Mouse (Mus musculus) limb, embryonic 14.5 days (tissue): ENCODE measurements around the gene Tacc3. TPM values are rescaled to one million over a fixed set of nuclear protein-coding genes. Genes with fewer than 3 reads are reported as not detected.

ENCODE experiments used
- ATAC-seq: fragments of 200-750 bp; cut with Nextera tagmentation; 2 replicates; pipeline ENCODE4 v1.8.0; 2017; ENCODE audit warnings: low read depth, moderate number of reproducible peaks, moderate TSS enrichment; ENCODE audit not compliant: low FRiP score
- DNase-seq: peaks from one replicate; pipeline ENCODE4 v3.0.0-alpha.2; 2015; ENCODE audit warnings: low spot score
- H3K27ac ChIP-seq: fragments of 300-500 bp; sonication (generic); replicated peaks from 2 replicates; pipeline ENCODE4 v1.5.1; 2014; ENCODE audit warnings: low read depth, mild to moderate bottlenecking, low read length, moderate library complexity, mixed read lengths
- H3K27me3 ChIP-seq: fragments of 300-500 bp; sonication (generic); 2 replicates; pipeline ENCODE4 v1.6.1; 2014; ENCODE audit warnings: low read length, mixed read lengths; ENCODE audit not compliant: control insufficient read depth, insufficient read depth
- H3K36me3 ChIP-seq: fragments of 300-500 bp; sonication (generic); 2 replicates; pipeline ENCODE4 v1.6.1; 2014; ENCODE audit warnings: mild to moderate bottlenecking, low read length, moderate library complexity, mixed read lengths; ENCODE audit not compliant: control insufficient read depth, insufficient read depth
- H3K4me1 ChIP-seq: fragments of 300-500 bp; sonication (generic); 2 replicates; pipeline ENCODE4 v1.6.1; 2014; ENCODE audit warnings: antibody characterized with exemption, low read length, mixed read lengths; ENCODE audit not compliant: control insufficient read depth, insufficient read depth
- H3K4me2 ChIP-seq: fragments of 300-500 bp; sonication (generic); replicated peaks from 2 replicates; pipeline ENCODE4 v1.6.1; 2014; ENCODE audit warnings: low read depth, mild to moderate bottlenecking, low read length, moderate library complexity; ENCODE audit not compliant: severe bottlenecking
- H3K4me3 ChIP-seq: fragments of 300-500 bp; sonication (generic); replicated peaks from 2 replicates; pipeline ENCODE4 v1.5.1; 2014; ENCODE audit warnings: low read length
- H3K9ac ChIP-seq: fragments of 300-500 bp; sonication (generic); 2 replicates; pipeline ENCODE4 v1.6.1; 2014; ENCODE audit warnings: mild to moderate bottlenecking, low read depth, low read length, moderate library complexity; ENCODE audit not compliant: severe bottlenecking
- H3K9me3 ChIP-seq: fragments of 300-500 bp; sonication (generic); 2 replicates; pipeline ENCODE4 v1.6.1; 2016; ENCODE audit warnings: low read length; ENCODE audit not compliant: control insufficient read depth
- POLR2A ChIP-seq: fragments of 200-500 bp; IDR thresholded peaks from 2 replicates; pipeline ENCODE4 v1.8.0; 2012; ENCODE audit warnings: inconsistent platforms, mild to moderate bottlenecking, moderate library complexity, borderline replicate concordance; ENCODE audit not compliant: insufficient read depth, insufficient read length; ENCODE audit errors: extremely low read depth
- WGBS: fragments of 180-500 bp; shearing (Covaris S2); extraction: QIAGEN DNeasy Blood & Tissue Kit; methylation state at CpG from one replicate; pipeline ENCODE4 v1.1.7; 2014; 5-methylcytosine and 5-hydroxymethylcytosine counted together
- polyA plus RNA-seq, 2 experiments: library from polyadenylated mRNA; depleted of rRNA in 1 of 2; stranded (reverse) in 1 of 2; unstranded in 1 of 2; fragments of >200 nt; fragmentation: Nextera tagmentation in 1 of 2; extraction: Ambion mirVana in 1 of 2; gene quantifications; 2 replicates each; pipeline versions ENCODE4 v1.2.1 to v1.2.3; 2012 to 2014

Tacc3 gene
- polyA plus RNA-seq (2012; rRNA removed) = 84.3 and 103 TPM in 2 replicates
- 147 and 154 TPM in 2 replicates for polyA plus RNA-seq (2014; fragmentation: Nextera tagmentation; extraction: Ambion mirVana)

DNA sequence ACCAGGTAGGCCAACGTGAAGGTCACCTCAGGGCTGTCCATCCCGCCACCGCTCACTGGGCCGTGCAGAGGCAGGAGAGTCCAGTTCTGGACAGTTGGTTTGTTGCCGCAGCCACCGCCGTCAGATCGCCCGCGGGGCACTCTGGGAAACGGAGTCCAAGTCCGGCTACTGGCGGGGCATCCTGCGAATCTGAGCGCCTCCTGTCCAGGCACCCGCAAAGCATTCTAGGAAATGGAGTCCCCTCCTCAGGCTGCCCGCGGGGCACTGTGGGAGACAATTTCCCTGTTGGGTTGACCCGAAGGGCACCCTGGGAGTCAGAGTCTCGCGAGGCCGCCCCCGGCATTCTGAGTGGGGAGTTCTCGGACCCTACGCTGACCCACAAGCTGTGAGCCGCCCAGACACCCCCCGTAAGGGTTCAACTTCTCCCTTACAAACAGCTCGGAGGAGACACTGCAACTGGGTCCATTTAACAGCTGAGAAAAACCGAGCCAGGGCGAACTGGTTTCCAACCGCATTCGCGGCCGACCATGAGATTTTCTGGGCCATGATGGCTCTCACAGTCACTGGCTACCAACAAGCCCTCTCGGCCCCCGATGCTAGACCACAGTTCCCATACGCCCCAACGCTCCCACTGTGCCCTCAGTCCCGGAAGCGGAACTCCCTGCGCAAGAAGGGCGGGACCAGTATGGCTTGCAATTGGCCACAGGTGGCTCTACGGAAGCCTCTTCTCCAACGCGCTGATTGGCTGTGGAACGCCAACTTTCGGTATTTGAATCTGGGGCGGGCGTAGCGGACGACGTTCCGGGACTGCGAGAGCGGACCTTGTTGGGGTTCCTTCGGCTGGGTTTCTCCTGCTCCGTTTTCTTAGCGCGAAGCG, at the start of gene Tacc3, which contains the start of gene Tmem129:
Gene Tacc3 (plus strand): TSS at position 342 of the 877 bp plus-strand sequence.
Gene Tmem129 (minus strand): TSS at position 630 of the 877 bp plus-strand sequence.
- H3K27me3 ChIP-seq = no peaks in the 10 kb centered on the region
- no peaks in the 10 kb centered on the region for H3K9me3 ChIP-seq
- H3K4me3 ChIP-seq = peak within 1 kb of the TSS; percentile 68
- H3K4me1 ChIP-seq = peaks cover 13% of the 10 kb centered on the region
- H3K36me3 ChIP-seq = peaks cover 46% of the 10 kb centered on the region
- H3K27ac ChIP-seq = peak within 1 kb of the TSS; percentile 77
- WGBS = under 1% methylated on average over 58 of the region's 60 CpGs
- ATAC-seq (peak; percentile 97), DNase-seq (peak; percentile 99)
- peak; percentile 43; the same call in 1 of the 2 replicates for TF ChIP-seq POLR2A
- H3K4me2 ChIP-seq = peak within 1 kb of the TSS; percentile 86
- peak within 1 kb of the TSS; percentile 67 for H3K9ac ChIP-seq

DNA sequence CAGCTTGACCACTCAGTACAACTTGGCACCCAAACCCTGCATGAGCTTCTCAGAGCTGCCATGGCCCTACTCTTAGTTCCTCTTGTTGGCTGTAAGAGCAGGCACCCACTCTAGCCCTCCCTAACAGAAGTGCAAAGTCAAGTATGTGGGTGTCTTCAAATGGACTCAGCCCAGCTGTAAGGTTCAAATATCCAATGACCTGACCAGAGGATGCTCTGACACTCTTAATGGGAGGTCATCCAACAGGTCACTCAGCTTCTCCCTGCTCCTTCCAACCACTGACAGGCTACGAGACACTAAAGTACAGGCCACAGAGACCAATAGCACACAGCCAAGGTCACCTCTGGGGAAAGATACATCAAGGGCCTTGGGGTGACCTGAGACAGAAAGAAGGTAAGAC, 48.7 kb upstream of the Tacc3 start:
- Histone ChIP-seq H3K4me1 (no peaks in the 10 kb centered on the region), H3K27ac (no peak overlapping the region), H3K4me2 (no peak overlapping the region), H3K27me3 (no peaks in the 10 kb centered on the region), H3K36me3 (peaks cover 71% of the 10 kb centered on the region), H3K9me3 (no peaks in the 10 kb centered on the region), H3K9ac (no peak overlapping the region), H3K4me3 (no peak overlapping the region)
- ATAC-seq (no peak), DNase-seq (no peak)
- TF ChIP-seq POLR2A = no peak
- 78% methylated on average over 1 of the region's 1 CpGs for WGBS

DNA sequence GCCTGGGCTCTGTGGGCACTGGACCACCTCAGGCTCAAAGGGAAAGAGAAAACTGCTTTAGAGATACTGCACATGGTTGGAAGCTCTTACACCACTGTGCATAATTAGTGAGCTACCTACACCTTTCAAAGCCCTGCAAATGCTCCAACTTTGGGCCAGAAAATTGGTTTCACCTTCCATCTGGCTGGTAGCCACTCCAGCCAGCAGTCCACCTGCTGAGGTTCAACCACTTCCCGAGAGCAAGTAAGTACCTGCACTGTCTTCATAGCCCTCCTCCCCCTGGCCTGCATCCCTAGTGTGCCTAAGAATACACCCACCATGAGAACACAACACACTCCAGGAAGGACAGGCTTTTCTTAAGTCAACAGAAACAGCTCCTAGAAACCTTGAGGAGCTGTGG, 46.1 kb upstream of the Tacc3 start:
- ATAC-seq (no peak), DNase-seq (no peak)
- no peaks in the 10 kb centered on the region for H3K9me3 ChIP-seq
- H3K9ac ChIP-seq = no peak overlapping the region
- no peak overlapping the region for H3K27ac ChIP-seq
- no peaks in the 10 kb centered on the region for H3K27me3 ChIP-seq
- peaks cover 68% of the 10 kb centered on the region for H3K36me3 ChIP-seq
- H3K4me1 ChIP-seq = no peaks in the 10 kb centered on the region
- H3K4me2 ChIP-seq = no peak overlapping the region
- WGBS = 85% methylated on average over 1 of the region's 1 CpGs
- H3K4me3 ChIP-seq = no peak overlapping the region
- TF ChIP-seq POLR2A = no peak

DNA sequence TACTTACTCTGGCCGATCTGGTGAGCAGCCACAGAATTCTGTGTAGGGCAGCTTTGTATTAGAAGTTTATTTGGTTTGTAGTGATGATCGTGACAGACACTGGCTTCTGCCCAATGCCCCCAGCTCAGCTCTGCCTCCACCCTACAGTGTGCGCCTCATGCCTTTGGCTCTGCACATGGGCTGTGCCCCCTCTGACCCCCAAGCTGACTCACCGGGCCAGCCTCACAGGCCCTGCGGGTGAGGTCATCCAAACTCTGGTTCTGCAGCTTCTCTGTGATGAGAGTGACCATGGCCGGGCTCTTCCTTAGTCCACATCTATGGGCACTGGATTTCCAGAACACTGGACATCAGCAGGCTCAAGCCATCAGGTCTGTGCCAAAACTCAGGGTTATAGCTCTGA, 43.5 kb upstream of the Tacc3 start:
- H3K4me3 ChIP-seq = no peak overlapping the region
- peaks cover 42% of the 10 kb centered on the region for H3K36me3 ChIP-seq
- H3K9me3 ChIP-seq = no peaks in the 10 kb centered on the region
- no peak overlapping the region for H3K9ac ChIP-seq
- WGBS = 95% methylated on average over 6 of the region's 6 CpGs
- no peak for ATAC-seq
- H3K4me2 ChIP-seq = no peak overlapping the region
- no peaks in the 10 kb centered on the region for H3K27me3 ChIP-seq
- no peak for TF ChIP-seq POLR2A
- H3K27ac ChIP-seq = no peak overlapping the region
- no peak for DNase-seq
- H3K4me1 ChIP-seq = no peaks in the 10 kb centered on the region

DNA sequence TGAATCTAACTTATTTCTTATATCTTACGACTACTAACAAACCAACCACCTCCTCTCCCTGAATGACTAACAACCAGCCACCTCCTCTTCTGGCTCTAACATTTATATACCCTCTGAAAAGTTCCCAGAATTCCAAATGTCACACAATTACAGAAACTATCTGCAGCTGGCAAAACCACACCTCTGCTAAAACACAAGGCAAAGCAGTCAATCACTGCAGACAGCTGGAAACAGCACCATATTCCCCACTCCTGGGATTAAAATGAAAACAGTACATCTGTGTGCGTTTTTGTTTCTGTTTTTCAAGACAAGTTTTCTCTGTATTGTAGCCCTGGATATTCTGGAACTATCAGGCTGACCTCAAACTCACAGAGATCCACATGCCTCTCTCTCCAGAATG, 35.3 kb upstream of the Tacc3 start:
- Histone ChIP-seq H3K9ac (no peak overlapping the region), H3K27me3 (no peaks in the 10 kb centered on the region), H3K4me1 (peaks cover under 1% of the 10 kb centered on the region; the same call in 1 of the 2 replicates), H3K4me3 (no peak overlapping the region), H3K27ac (no peak overlapping the region), H3K4me2 (no peak overlapping the region), H3K36me3 (peaks cover 15% of the 10 kb centered on the region), H3K9me3 (no peaks in the 10 kb centered on the region)
- WGBS = 84% methylated on average over 2 of the region's 2 CpGs
- ATAC-seq (no peak), DNase-seq (no peak)
- no peak for TF ChIP-seq POLR2A
